Mouse (Mus musculus): ENCODE data around the gene Dnm1. TPM values are rescaled to one million over a fixed set of nuclear protein-coding genes. Genes with fewer than 3 reads are reported as not detected.

Gene Dnm1
- total and polyA plus RNA-seq, 2 experiments from 2014 or later: 107 to 170 TPM

DNA sequence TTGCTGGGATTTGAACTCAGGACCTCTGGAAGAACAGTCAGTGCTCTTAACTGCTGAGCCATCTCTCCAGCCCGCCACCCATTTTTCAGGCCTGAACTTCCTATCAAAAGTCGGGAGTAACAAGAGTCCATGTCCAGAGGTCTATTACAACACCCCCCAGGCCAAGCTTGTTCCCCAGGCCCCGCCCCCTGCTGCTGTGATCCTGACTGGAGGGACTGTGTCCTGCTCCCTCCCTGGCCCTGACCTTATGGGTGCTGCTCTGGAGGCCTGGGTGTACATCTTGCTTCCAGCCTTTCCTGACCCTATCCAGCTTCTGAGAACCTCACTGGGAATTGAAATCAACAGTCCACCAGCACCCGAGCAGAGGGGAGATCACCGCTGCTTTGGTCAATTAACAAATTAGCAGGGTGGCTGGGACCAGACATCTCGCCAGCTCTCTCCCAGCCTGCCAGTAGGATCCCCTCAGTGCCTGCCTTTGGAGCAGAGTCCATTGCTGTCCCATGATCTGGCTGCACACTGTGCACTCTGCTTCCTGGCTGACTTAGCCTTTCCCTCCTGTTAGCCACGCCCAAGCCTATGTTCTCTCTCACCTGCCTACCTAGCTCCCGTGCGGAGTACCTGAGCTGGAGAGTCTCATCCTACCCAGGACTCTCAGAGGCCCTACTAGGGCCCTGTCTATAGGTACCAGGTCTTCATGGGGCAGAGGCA lies 31.4 kb downstream of the Dnm1 start:
- Histone ChIP-seq H3K27me3 (ENCODE audit: insufficient read depth, low read length) (no peaks in the 10 kb centered on the region), H3K4me3 (ENCODE audit: low read depth, low read length) (no peak overlapping the region), H3K4me2 (ENCODE audit: low read depth, low read length, poor library complexity, severe bottlenecking) (no peak overlapping the region), H3K4me1 (ENCODE audit: insufficient read depth, low read length) (peaks cover 13% of the 10 kb centered on the region), H3K27ac (ENCODE audit: low read depth, low read length) (peak overlapping the region; percentile 79), H3K9ac (replicated peaks; ENCODE audit: low read length, poor library complexity, severe bottlenecking) (0 out of 2 replicates have a peak overlapping the region, but pooled peaks have one; percentile 19), H3K9me3 (ENCODE audit: low read length) (no peaks in the 10 kb centered on the region), H3K36me3 (ENCODE audit: insufficient read depth, low read length) (peaks cover 33% of the 10 kb centered on the region)
- no peak for TF ChIP-seq CTCF (IDR thresholded peaks at IDR 0.05)
- DNase-seq (ENCODE audit: low spot score): no peak
- ATAC-seq (ENCODE audit: low FRiP score): no peak
- WGBS: 76% methylated on average over 9 of the region's 9 CpGs

DNA sequence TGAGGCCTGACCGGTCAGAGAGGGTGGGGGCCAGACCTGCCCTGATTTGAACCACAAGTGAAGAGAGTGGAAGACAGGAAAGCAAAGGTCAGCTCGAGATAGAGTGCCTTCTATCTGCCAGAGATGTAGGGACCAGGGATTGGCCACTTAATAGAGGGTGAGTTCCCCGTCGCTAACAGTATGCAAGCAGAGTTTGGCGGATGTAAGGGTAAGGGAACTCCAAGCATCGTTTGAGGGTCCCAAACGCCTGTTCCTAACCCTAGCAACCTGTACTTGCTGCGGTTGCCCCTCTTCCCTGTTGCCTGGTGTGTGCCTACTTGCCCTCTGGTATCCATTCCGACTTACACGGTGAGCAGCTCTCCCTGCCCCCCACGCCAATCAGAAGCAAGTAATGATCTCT lies 32.4 kb downstream of the Dnm1 start:
- no peaks in the 10 kb centered on the region for H3K9me3 ChIP-seq (ENCODE audit: low read length)
- no peak for ATAC-seq (ENCODE audit: low FRiP score)
- H3K4me3 ChIP-seq (ENCODE audit: low read depth, low read length): no peak overlapping the region
- no peak overlapping the region for H3K4me2 ChIP-seq (ENCODE audit: low read depth, low read length, poor library complexity, severe bottlenecking)
- WGBS: 72% methylated on average over 11 of the region's 11 CpGs
- no peak for DNase-seq (ENCODE audit: low spot score)
- H3K27ac ChIP-seq (ENCODE audit: low read depth, low read length): no peak overlapping the region
- peaks cover 32% of the 10 kb centered on the region for H3K36me3 ChIP-seq (ENCODE audit: insufficient read depth, low read length)
- H3K4me1 ChIP-seq (ENCODE audit: insufficient read depth, low read length): peaks cover 13% of the 10 kb centered on the region
- no peaks in the 10 kb centered on the region for H3K27me3 ChIP-seq (ENCODE audit: insufficient read depth, low read length)
- H3K9ac ChIP-seq (replicated peaks; ENCODE audit: low read length, poor library complexity, severe bottlenecking): no peak overlapping the region
- no peak for TF ChIP-seq CTCF (IDR thresholded peaks at IDR 0.05)

DNA sequence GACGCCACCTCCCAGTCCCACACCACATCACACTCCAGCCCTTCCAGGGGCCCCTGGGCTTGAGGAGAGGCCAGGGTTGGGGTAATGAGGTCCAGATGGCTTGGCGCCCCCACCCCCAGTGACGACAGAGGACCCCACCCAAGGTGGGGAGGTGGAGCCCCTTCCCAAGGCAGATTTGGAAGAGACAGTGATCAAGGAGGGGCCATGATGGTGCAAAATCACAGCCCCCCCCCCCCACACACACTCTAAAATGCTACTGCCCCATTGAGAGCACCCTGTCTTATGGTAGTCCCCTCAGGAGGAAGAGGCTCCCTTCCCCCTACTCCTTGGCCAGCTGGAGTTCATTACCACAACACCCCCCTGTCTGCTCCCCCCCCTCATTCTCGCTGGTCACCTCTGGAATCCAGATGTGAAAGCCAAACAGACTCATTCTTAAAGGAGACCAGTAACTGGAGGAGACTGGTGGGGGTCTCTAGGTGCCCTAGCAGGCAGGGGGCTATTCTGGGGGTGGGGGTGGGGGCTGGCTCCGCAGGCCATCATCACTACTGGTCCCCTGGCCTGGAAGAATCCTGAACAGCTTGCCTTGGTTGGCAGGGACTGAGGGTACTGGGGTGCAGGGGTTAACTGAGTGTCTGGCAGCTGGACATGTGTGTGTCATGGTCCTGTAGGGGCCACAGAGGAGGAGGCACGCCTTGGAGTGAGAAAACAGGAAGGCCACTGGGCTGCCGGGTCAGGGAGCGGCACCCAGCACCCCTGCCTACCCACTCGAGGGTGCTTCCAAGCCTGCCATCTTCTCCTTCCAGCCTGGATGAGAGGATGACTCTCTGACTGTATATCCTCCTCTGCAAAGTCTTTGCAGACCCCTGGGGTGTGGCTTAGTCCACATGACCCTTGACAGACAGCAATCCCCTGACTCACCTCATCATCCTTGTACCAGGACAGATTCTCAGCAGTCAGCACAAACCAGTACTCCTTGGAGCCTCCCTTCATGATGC lies 33.3 kb downstream of the Dnm1 start:
- Histone ChIP-seq H3K36me3 (ENCODE audit: insufficient read depth, low read length) (peaks cover 33% of the 10 kb centered on the region), H3K9me3 (ENCODE audit: low read length) (no peaks in the 10 kb centered on the region), H3K9ac (replicated peaks; ENCODE audit: low read length, poor library complexity, severe bottlenecking) (no peak overlapping the region), H3K27ac (ENCODE audit: low read depth, low read length) (no peak overlapping the region), H3K4me2 (ENCODE audit: low read depth, low read length, poor library complexity, severe bottlenecking) (no peak overlapping the region), H3K4me3 (ENCODE audit: low read depth, low read length) (no peak overlapping the region), H3K27me3 (ENCODE audit: insufficient read depth, low read length) (no peaks in the 10 kb centered on the region), H3K4me1 (ENCODE audit: insufficient read depth, low read length) (peaks cover 13% of the 10 kb centered on the region)
- DNase-seq (ENCODE audit: low spot score) (no peak), ATAC-seq (ENCODE audit: low FRiP score) (no peak)
- no peak for TF ChIP-seq CTCF (IDR thresholded peaks at IDR 0.05)
- WGBS: 57% methylated on average over 9 of the region's 9 CpGs

DNA sequence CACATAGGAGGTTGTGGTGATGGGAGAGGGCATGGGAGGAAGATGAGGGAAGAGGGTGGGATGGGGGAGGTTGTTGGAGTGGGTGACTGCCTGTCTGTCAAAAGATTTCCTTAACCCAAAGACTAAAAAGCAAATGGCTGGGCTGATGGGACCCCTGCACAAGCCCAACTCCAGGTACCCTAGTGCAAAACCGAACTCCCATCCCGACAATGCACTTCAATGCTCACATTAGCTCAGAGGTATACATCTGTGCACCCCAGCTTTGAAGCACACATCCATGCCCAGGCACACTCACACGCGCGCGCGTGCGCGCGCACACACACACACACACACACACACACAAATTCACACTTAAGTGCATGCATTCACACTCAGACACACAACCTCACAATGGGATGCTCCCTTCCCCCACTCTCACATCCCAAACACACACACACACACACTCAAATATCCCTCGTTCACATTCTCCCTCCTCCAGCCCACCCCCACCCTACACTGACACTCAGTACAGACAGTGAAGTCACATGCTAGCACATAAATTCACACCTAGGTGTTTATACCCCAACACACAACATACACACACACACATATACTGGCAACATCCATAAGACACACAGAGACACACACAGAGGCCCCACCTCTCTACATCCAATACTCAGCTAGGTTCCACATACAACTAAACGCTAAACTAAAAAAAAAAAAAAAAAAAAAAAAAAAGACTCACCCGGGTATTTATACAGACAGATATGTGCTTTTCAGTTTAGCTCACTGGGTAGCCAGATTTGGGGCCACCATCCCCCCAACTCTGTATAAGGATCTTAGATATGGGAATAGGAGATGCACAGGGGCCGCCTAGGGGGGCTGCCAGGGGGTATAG lies 34.2 kb downstream of the Dnm1 start:
- Histone ChIP-seq H3K27me3 (ENCODE audit: insufficient read depth, low read length) (no peaks in the 10 kb centered on the region), H3K9ac (replicated peaks; ENCODE audit: low read length, poor library complexity, severe bottlenecking) (no peak overlapping the region), H3K4me3 (ENCODE audit: low read depth, low read length) (no peak overlapping the region), H3K9me3 (ENCODE audit: low read length) (no peaks in the 10 kb centered on the region), H3K27ac (ENCODE audit: low read depth, low read length) (no peak overlapping the region), H3K4me1 (ENCODE audit: insufficient read depth, low read length) (peaks cover 13% of the 10 kb centered on the region), H3K36me3 (ENCODE audit: insufficient read depth, low read length) (peaks cover 36% of the 10 kb centered on the region), H3K4me2 (ENCODE audit: low read depth, low read length, poor library complexity, severe bottlenecking) (no peak overlapping the region)
- WGBS: 80% methylated on average over 14 of the region's 14 CpGs
- TF ChIP-seq CTCF (IDR thresholded peaks at IDR 0.05): no peak
- ATAC-seq (ENCODE audit: low FRiP score): no peak
- DNase-seq (ENCODE audit: low spot score): no peak

DNA sequence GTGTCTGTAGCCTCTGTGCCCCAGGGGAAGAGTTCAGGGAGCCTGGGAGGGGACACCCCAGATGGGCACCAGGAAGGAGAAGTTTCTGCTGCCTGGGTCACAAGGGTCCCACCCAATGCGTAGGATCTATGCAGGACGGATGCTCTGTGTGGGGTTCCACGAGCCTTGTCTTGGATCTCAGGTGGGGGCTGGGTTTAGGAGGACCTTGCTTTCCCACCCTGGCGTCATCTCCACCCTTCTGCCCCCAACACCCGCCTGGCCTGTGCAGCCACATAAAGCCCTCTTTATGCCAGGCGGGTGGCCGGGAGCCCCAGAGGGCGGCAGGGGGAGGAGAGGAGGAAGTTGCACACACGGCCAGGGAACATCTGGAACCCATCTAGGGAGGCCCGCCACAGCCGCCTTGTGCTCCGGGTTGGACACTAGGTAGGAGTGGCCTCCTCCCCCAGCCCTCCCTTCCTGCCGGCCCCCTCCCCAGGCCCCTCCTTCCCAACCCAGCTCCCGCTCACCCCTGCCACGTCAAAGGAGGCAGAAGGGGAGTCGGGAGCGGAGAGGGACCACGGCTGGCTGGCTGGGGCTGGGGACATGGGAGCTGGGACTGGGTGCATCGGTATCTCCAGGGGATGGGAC lies 35.2 kb downstream of the Dnm1 start:
- Histone ChIP-seq H3K27ac (ENCODE audit: low read depth, low read length) (no peak overlapping the region), H3K9me3 (ENCODE audit: low read length) (no peaks in the 10 kb centered on the region), H3K9ac (replicated peaks; ENCODE audit: low read length, poor library complexity, severe bottlenecking) (no peak overlapping the region; the same call in 1 of the 2 replicates), H3K4me1 (ENCODE audit: insufficient read depth, low read length) (peaks cover 6% of the 10 kb centered on the region; the same call in 1 of the 2 replicates), H3K27me3 (ENCODE audit: insufficient read depth, low read length) (no peaks in the 10 kb centered on the region), H3K36me3 (ENCODE audit: insufficient read depth, low read length) (peaks cover 39% of the 10 kb centered on the region), H3K4me2 (ENCODE audit: low read depth, low read length, poor library complexity, severe bottlenecking) (peak overlapping the region; percentile 18; the same call in 1 of the 2 replicates), H3K4me3 (ENCODE audit: low read depth, low read length) (no peak overlapping the region)
- DNase-seq (ENCODE audit: low spot score) (peak; percentile 36), ATAC-seq (ENCODE audit: low FRiP score) (0 out of 2 replicates have a peak, but pooled peaks have one; percentile 15)
- TF ChIP-seq CTCF (IDR thresholded peaks at IDR 0.05): no peak
- WGBS: 13% methylated on average over 16 of the region's 19 CpGs

Data from midbrain, postnatal 0 days (tissue).